Mouse (Mus musculus) forebrain, embryonic 15.5 days (tissue): ENCODE measurements around the gene Spef1. TPM values are rescaled to one million over a fixed set of nuclear protein-coding genes. Genes with fewer than 3 reads are reported as not detected.

ENCODE experiments used
- polyA plus RNA-seq: library from polyadenylated mRNA; unstranded; fragments of >200 nt; fragmentation: Nextera tagmentation; extraction: Ambion mirVana; gene quantifications from 2 replicates; pipeline ENCODE4 v1.2.1, GENCODE M21; 2015

Gene Spef1
- polyA plus RNA-seq, 1 experiment from 2014 or later = 13.0 TPM

Other genes starting within 250 kb of the Spef1 start
- gene Gfra4, start 144.2 kb downstream of the Spef1 start, polyA plus RNA-seq = 30.0 and 30.9 TPM in 2 replicates
- 0.60 and 0.70 TPM in 2 replicates for gene Adam33, start 123.5 kb downstream of the Spef1 start, polyA plus RNA-seq
- gene Siglec1, start 100.5 kb downstream of the Spef1 start, polyA plus RNA-seq = 0.19 and 0.24 TPM in 2 replicates
- gene Hspa12b, start 60.0 kb downstream of the Spef1 start, polyA plus RNA-seq = 3.7 TPM in 2 replicates
- not detected in 2 replicates for gene Gm11037, start 53.8 kb downstream of the Spef1 start, polyA plus RNA-seq
- 88.7 and 95.4 TPM in 2 replicates for gene 1700037H04Rik, start 27.2 kb downstream of the Spef1 start, polyA plus RNA-seq
- 18.8 and 19.7 TPM in 2 replicates for gene Cenpb, start 7.2 kb downstream of the Spef1 start, polyA plus RNA-seq
- gene Cdc25b, start 333 bp downstream of the Spef1 start, polyA plus RNA-seq = 36.4 and 37.9 TPM in 2 replicates
- 36.5 and 37.0 TPM in 2 replicates for gene Ap5s1, start 19.8 kb upstream of the Spef1 start, polyA plus RNA-seq
- gene Mavs, start 46.8 kb upstream of the Spef1 start, polyA plus RNA-seq = 5.9 and 6.4 TPM in 2 replicates
- 36.4 and 37.0 TPM in 2 replicates for gene Pank2, start 75.2 kb upstream of the Spef1 start, polyA plus RNA-seq
- gene Rnf24, start 165.6 kb upstream of the Spef1 start, polyA plus RNA-seq = 20.5 and 20.6 TPM in 2 replicates